Mouse (Mus musculus) midbrain, postnatal 0 days (tissue): Measurements from ENCODE around the gene Tpst1. TPM values are rescaled to one million over a fixed set of nuclear protein-coding genes. Genes with fewer than 3 reads are reported as not detected.

Source experiments
- ATAC-seq: fragments of 200-750 bp; cut with Nextera tagmentation; 2 replicates; pipeline ENCODE4 v1.8.0; 2017; ENCODE audit warnings: moderate number of reproducible peaks, mild to moderate bottlenecking, moderate TSS enrichment, moderate library complexity; ENCODE audit not compliant: low FRiP score
- DNase-seq: peaks from one replicate; pipeline ENCODE4 v3.0.0-alpha.2; 2015; ENCODE audit warnings: low spot score
- H3K27ac ChIP-seq: fragments of 300-500 bp; sonication (generic); 2 replicates; pipeline ENCODE4 v1.5.1; 2014; ENCODE audit warnings: low read depth, mild to moderate bottlenecking, low read length, mixed read lengths
- H3K27me3 ChIP-seq: fragments of 300-500 bp; sonication (generic); 2 replicates; pipeline ENCODE4 v1.6.1; 2014; ENCODE audit warnings: low read length, control low read depth, mixed read lengths; ENCODE audit not compliant: insufficient read depth
- H3K36me3 ChIP-seq: fragments of 300-500 bp; sonication (generic); 2 replicates; pipeline ENCODE4 v1.6.1; 2014; ENCODE audit warnings: low read length, control low read depth, mixed read lengths; ENCODE audit not compliant: insufficient read depth
- H3K4me1 ChIP-seq: fragments of 300-500 bp; sonication (generic); 2 replicates; pipeline ENCODE4 v1.6.1; 2014; ENCODE audit warnings: mild to moderate bottlenecking, control low read depth, antibody characterized with exemption, low read length, mixed read lengths; ENCODE audit not compliant: insufficient read depth
- H3K4me2 ChIP-seq: fragments of 300-500 bp; sonication (generic); 2 replicates; pipeline ENCODE4 v1.6.1; 2014; ENCODE audit warnings: low read depth, mild to moderate bottlenecking, low read length, mixed read lengths; ENCODE audit not compliant: poor library complexity, severe bottlenecking
- H3K4me3 ChIP-seq: fragments of 300-500 bp; sonication (generic); 2 replicates; pipeline ENCODE4 v1.5.1; 2014; ENCODE audit warnings: low read depth, mild to moderate bottlenecking, low read length, moderate library complexity
- H3K9ac ChIP-seq: fragments of 300-500 bp; sonication (generic); replicated peaks from 2 replicates; pipeline ENCODE4 v1.6.1; 2014; ENCODE audit warnings: mild to moderate bottlenecking, low read length, moderate library complexity, mixed read lengths; ENCODE audit not compliant: poor library complexity, severe bottlenecking
- H3K9me3 ChIP-seq: fragments of 300-500 bp; sonication (generic); 2 replicates; pipeline ENCODE4 v1.6.1; 2016; ENCODE audit warnings: low read length, control low read depth
- CTCF ChIP-seq: IDR thresholded peaks from 2 replicates; pipeline ENCODE4 v1.5.1; 2016; ENCODE audit warnings: antibody characterized with exemption, mild to moderate bottlenecking
- WGBS: fragments of 180-500 bp; shearing (Covaris S2); extraction: QIAGEN DNeasy Blood & Tissue Kit; methylation state at CpG from one replicate; pipeline ENCODE4 v1.1.7; 2014; 5-methylcytosine and 5-hydroxymethylcytosine counted together
- polyA plus RNA-seq: library from polyadenylated mRNA; unstranded; fragments of >200 nt; fragmentation: Nextera tagmentation; extraction: Ambion mirVana; gene quantifications from 2 replicates; pipeline ENCODE4 v1.2.1, GENCODE M21; 2015
- total RNA-seq: library from RNA; depleted of rRNA; stranded (reverse); fragments of >200 nt; gene quantifications from 2 replicates; pipeline ENCODE4 v1.2.3, GENCODE M21; 2014

Gene Tpst1
- total and polyA plus RNA-seq, 2 experiments from 2014 or later = 46.5 to 50.0 TPM

GRCm38 (mm10) chr5:130080051-130080681 is 7.0 kb downstream of the Tpst1 start:
- no peaks in the 10 kb centered on the region for H3K9me3 ChIP-seq
- H3K4me2 ChIP-seq = peak overlapping the region; percentile 73
- DNase-seq = no peak
- H3K4me3 ChIP-seq = peak overlapping the region; percentile 79
- 76% methylated on average over 16 of the region's 16 CpGs for WGBS
- H3K27ac ChIP-seq = no peak overlapping the region
- no peaks in the 10 kb centered on the region for H3K27me3 ChIP-seq
- H3K36me3 ChIP-seq = no peaks in the 10 kb centered on the region
- H3K4me1 ChIP-seq = no peaks in the 10 kb centered on the region
- ATAC-seq = no peak
- TF ChIP-seq CTCF = peak; percentile 50
- H3K9ac ChIP-seq = peak overlapping the region; percentile 88

GRCm38 (mm10) chr5:130081181-130081881 is 8.2 kb downstream of the Tpst1 start:
- WGBS = 97% methylated on average over 8 of the region's 8 CpGs
- Histone ChIP-seq H3K4me3 (no peak overlapping the region), H3K36me3 (no peaks in the 10 kb centered on the region), H3K4me1 (no peaks in the 10 kb centered on the region), H3K27ac (no peak overlapping the region), H3K9me3 (no peaks in the 10 kb centered on the region), H3K27me3 (no peaks in the 10 kb centered on the region), H3K4me2 (no peak overlapping the region), H3K9ac (no peak overlapping the region)
- peak; percentile 57 for TF ChIP-seq CTCF
- no peak for ATAC-seq
- DNase-seq = no peak

- H3K4me3 ChIP-seq = no peak overlapping the region
- no peaks in the 10 kb centered on the region for H3K9me3 ChIP-seq
- H3K27ac ChIP-seq = no peak overlapping the region
- H3K4me1 ChIP-seq = no peaks in the 10 kb centered on the region
- DNase-seq (no peak), ATAC-seq (no peak)
- WGBS = 78% methylated on average over 4 of the region's 4 CpGs
- no peak overlapping the region for H3K4me2 ChIP-seq
- H3K36me3 ChIP-seq = no peaks in the 10 kb centered on the region
- TF ChIP-seq CTCF = no peak
- no peak overlapping the region for H3K9ac ChIP-seq
- no peaks in the 10 kb centered on the region for H3K27me3 ChIP-seq
Measured at GRCm38 (mm10) chr5:130082431-130082830, 9.3 kb downstream of the Tpst1 start.

- DNase-seq = no peak
- H3K9ac ChIP-seq = no peak overlapping the region
- no peak overlapping the region for H3K4me2 ChIP-seq
- H3K9me3 ChIP-seq = no peaks in the 10 kb centered on the region
- no peak for ATAC-seq
- H3K27me3 ChIP-seq = no peaks in the 10 kb centered on the region
- WGBS = 93% methylated on average over 3 of the region's 3 CpGs
- no peaks in the 10 kb centered on the region for H3K36me3 ChIP-seq
- no peak for TF ChIP-seq CTCF
- H3K4me3 ChIP-seq = no peak overlapping the region
- H3K27ac ChIP-seq = 0 out of 2 replicates have a peak overlapping the region, but pooled peaks have one; percentile 12
- no peaks in the 10 kb centered on the region for H3K4me1 ChIP-seq
Measured at GRCm38 (mm10) chr5:130084271-130084670, 11.1 kb downstream of the Tpst1 start.

- no peaks in the 10 kb centered on the region for H3K4me1 ChIP-seq
Measured at GRCm38 (mm10) chr5:130088008-130088407, 14.9 kb downstream of the Tpst1 start.

GRCm38 (mm10) chr5:130088612-130089011 is 15.5 kb downstream of the Tpst1 start:
- no peak overlapping the region for H3K9ac ChIP-seq
- no peak overlapping the region for H3K27ac ChIP-seq
- TF ChIP-seq CTCF = no peak
- H3K9me3 ChIP-seq = no peaks in the 10 kb centered on the region
- no peak overlapping the region for H3K4me3 ChIP-seq
- no peaks in the 10 kb centered on the region for H3K4me1 ChIP-seq
- H3K4me2 ChIP-seq = no peak overlapping the region
- 95% methylated on average over 4 of the region's 4 CpGs for WGBS
- no peaks in the 10 kb centered on the region for H3K27me3 ChIP-seq
- no peak for ATAC-seq
- no peak for DNase-seq
- no peaks in the 10 kb centered on the region for H3K36me3 ChIP-seq

More at GRCm38 (mm10) chr5:130088008-130088407, 14.9 kb downstream of the Tpst1 start:
- Histone ChIP-seq H3K36me3 (no peaks in the 10 kb centered on the region), H3K4me3 (no peak overlapping the region), H3K27ac (no peak overlapping the region), H3K9me3 (no peaks in the 10 kb centered on the region), H3K9ac (no peak overlapping the region), H3K4me2 (no peak overlapping the region), H3K27me3 (no peaks in the 10 kb centered on the region)
- TF ChIP-seq CTCF = no peak
- no peak for ATAC-seq
- no peak for DNase-seq
- 87% methylated on average over 7 of the region's 7 CpGs for WGBS
